Mouse (Mus musculus): ENCODE measurements around the gene Ppt2.

- TF ChIP-seq CTCF (IDR thresholded peaks at IDR 0.05; ENCODE audit: control insufficient read depth, insufficient read depth, low read length) = no peak
- no peak for TF ChIP-seq POLR2A (IDR thresholded peaks at IDR 0.05; ENCODE audit: borderline replicate concordance, control insufficient read depth, low read depth, low read length)
These were observed 44.9 kb downstream of the Ppt2 start for GRCm38 (mm10) chr17:34583397-34583796.

Measured in bone marrow, adult 2 months (tissue).